Mouse (Mus musculus) liver, embryonic 14.5 days (tissue): ENCODE measurements at regions not wholly inside any gene's neighbourhood (a gene's known extent, or its start where the extent isn't known, plus 50 kb on each side); places are given as distances from the start of the nearest gene placed in this dataset.

Experiments
- ATAC-seq: fragments of 200-750 bp; cut with Nextera tagmentation; 2 replicates; pipeline ENCODE4 v1.8.0; 2017; ENCODE audit warnings: moderate number of reproducible peaks, mild to moderate bottlenecking, moderate library complexity; ENCODE audit not compliant: insufficient read depth
- DNase-seq, 3 experiments: peaks; one replicate each; pipeline ENCODE4 v3.0.0-alpha.2; 2012 to 2013; ENCODE audit warnings: low read depth in 3 of 3, low spot score in 3 of 3
- H3K27ac ChIP-seq: fragments of 300-500 bp; sonication (generic); 2 replicates; pipeline ENCODE4 v1.5.1; 2014; ENCODE audit warnings: moderate library complexity, mild to moderate bottlenecking, control low read depth, inconsistent platforms
- H3K27me3 ChIP-seq: fragments of 300-500 bp; sonication (generic); 2 replicates; pipeline ENCODE4 v1.6.1; 2014; ENCODE audit warnings: mild to moderate bottlenecking, low read length, moderate library complexity; ENCODE audit not compliant: control insufficient read depth, insufficient read depth
- H3K36me3 ChIP-seq: fragments of 300-500 bp; sonication (generic); replicated peaks from 2 replicates; pipeline ENCODE4 v1.6.1; 2014; ENCODE audit warnings: low read depth; ENCODE audit not compliant: control insufficient read depth, insufficient read depth
- H3K4me1 ChIP-seq, 2 experiments: fragments of 200-500 bp in 1 of 2; fragments of 300-500 bp in 1 of 2; sonication (generic) in 1 of 2; replicated peaks; 2 replicates each; pipeline ENCODE4 v1.6.1; 2012 to 2014; ENCODE audit warnings: antibody characterized with exemption in 1 of 2, inconsistent platforms in 1 of 2, low read length in 1 of 2; ENCODE audit not compliant: control insufficient read depth in 2 of 2, insufficient read depth in 2 of 2
- H3K4me2 ChIP-seq: fragments of 300-500 bp; sonication (generic); 2 replicates; pipeline ENCODE4 v1.6.1; 2014; ENCODE audit warnings: low read depth, mild to moderate bottlenecking, control low read depth, moderate library complexity
- H3K4me3 ChIP-seq, 2 experiments: fragments of 200-500 bp in 1 of 2; fragments of 300-500 bp in 1 of 2; sonication (generic) in 1 of 2; 2 replicates each; pipeline ENCODE4 v1.5.1; 2012 to 2014; ENCODE audit warnings: low read depth in 2 of 2, low read length in 2 of 2, mild to moderate bottlenecking in 2 of 2, control low read depth in 1 of 2, inconsistent platforms in 1 of 2, moderate library complexity in 1 of 2; ENCODE audit not compliant: insufficient read depth in 1 of 2
- H3K9ac ChIP-seq: fragments of 300-500 bp; sonication (generic); replicated peaks from 2 replicates; pipeline ENCODE4 v1.6.1; 2014; ENCODE audit warnings: mild to moderate bottlenecking, control low read depth, moderate library complexity
- H3K9me3 ChIP-seq: fragments of 300-500 bp; sonication (generic); 2 replicates; pipeline ENCODE4 v1.6.1; 2016; ENCODE audit warnings: low read length, mixed read lengths; ENCODE audit not compliant: control insufficient read depth
- CTCF ChIP-seq: IDR thresholded peaks from 2 replicates; pipeline ENCODE4 v1.5.1; 2016; ENCODE audit warnings: antibody characterized with exemption, low read depth, control low read depth
- EP300 ChIP-seq: IDR thresholded peaks from 2 replicates; pipeline ENCODE4 v1.6.1; 2016; ENCODE audit warnings: antibody characterized with exemption, low read depth
- WGBS: fragments of 180-500 bp; shearing (Covaris S2); extraction: QIAGEN DNeasy Blood & Tissue Kit; methylation state at CpG from one replicate; pipeline ENCODE4 v1.1.7; 2014; ENCODE audit not compliant: insufficient replicate concordance; 5-methylcytosine and 5-hydroxymethylcytosine counted together

DNA sequence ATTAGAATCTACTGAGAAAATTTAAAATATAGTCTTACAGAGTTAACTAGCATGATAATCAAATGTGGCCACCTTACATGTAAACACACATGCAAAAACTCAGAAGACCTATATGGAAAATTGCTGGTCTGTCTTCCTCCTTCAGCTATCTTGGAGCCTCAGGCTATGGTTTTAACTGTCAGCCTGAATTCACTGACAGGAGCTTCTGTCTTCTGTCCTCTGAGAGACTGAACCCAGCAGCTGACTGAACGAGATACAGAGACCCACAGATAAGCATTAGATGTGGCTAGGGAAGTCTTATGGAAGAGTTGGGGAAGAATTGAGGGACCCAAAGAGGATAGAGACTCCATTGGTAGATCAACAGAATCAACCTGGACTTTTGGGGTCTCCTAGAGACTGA is 360.0 kb upstream of the Meox2 start:
- Histone ChIP-seq H3K4me2 (no peak overlapping the region), H3K27me3 (no peaks in the 10 kb centered on the region), H3K9me3 (no peaks in the 10 kb centered on the region), H3K36me3 (no peaks in the 10 kb centered on the region), H3K4me3 (no peak overlapping the region), H3K27ac (no peak overlapping the region), H3K9ac (no peak overlapping the region), H3K4me1 (no peaks in the 10 kb centered on the region)
- peak in 1 of 3 experiments; percentile 5 for DNase-seq
- TF ChIP-seq CTCF (no peak), EP300 (peak; percentile 47)
- 14% methylated on average over 1 of the region's 1 CpGs for WGBS
- no peak for ATAC-seq

DNA sequence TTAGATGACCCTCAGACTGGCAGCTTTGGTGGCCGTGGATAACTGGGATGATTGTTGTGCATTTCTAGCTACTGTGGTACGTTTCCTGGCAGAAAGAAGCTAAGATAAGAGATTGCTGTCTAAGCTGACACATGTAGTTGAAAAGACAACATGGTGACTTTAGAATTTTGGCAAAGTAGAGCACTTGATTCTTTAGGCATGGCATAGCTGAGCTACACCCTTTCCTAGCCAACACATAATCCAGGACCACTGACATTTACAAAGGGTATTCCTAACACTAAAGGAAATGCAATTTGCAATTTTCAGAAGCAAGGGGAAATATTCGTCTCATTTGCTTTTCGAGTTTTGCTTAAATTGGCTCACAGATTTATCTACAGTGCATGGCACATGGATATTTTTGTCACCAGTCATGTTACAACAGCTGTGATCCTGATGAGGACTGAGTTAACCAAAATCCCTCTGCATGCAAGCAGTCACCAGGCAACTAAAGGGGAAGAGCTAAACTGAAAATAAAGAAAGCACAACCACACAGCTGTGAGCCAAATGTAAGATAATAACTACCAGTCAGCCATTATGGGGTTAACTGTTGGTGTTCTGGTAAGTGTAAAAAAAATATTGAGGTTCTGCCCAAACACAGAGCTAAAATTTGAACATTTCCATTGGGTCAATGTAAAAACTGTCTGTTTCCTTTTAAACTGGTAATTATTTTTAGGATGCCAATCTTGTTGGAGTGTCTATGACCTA is 342.9 kb upstream of the Meox2 start:
- H3K9me3 ChIP-seq = no peaks in the 10 kb centered on the region
- no peak overlapping the region for H3K4me2 ChIP-seq
- WGBS = 43% methylated on average over 4 of the region's 4 CpGs
- no peaks in the 10 kb centered on the region for H3K36me3 ChIP-seq
- ATAC-seq = no peak
- no peak overlapping the region for H3K4me3 ChIP-seq
- H3K9ac ChIP-seq = no peak overlapping the region
- H3K4me1 ChIP-seq = no peaks in the 10 kb centered on the region
- H3K27me3 ChIP-seq = no peaks in the 10 kb centered on the region
- no peak overlapping the region for H3K27ac ChIP-seq
- no peak for TF ChIP-seq CTCF
- TF ChIP-seq EP300 = no peak
- DNase-seq = no peak

DNA sequence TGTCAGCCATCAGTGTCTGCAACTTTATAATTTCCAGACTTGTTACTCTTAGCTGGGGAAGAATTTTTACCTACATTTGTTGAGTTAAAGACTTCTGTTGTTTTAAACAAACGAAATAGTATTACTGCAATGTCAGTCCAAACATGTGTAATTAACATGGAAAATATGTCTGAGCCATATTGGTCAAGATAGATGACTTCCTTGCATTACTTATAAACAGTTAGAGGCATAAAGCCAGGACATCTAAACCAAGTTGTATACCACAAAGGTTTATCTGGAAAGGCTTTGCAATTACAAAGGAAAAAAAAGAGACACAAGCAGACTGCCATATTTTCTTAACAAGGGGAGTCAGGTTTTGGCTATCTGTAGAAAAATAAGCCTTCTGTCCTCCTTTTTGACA is 342.2 kb upstream of the Meox2 start:
- DNase-seq (no peak), ATAC-seq (no peak)
- H3K9ac ChIP-seq = no peak overlapping the region
- no peak overlapping the region for H3K4me3 ChIP-seq
- H3K4me2 ChIP-seq = no peak overlapping the region
- H3K27ac ChIP-seq = no peak overlapping the region
- WGBS = 21% methylated on average over 1 of the region's 1 CpGs
- H3K27me3 ChIP-seq = no peaks in the 10 kb centered on the region
- H3K9me3 ChIP-seq = no peaks in the 10 kb centered on the region
- H3K4me1 ChIP-seq = no peaks in the 10 kb centered on the region
- no peaks in the 10 kb centered on the region for H3K36me3 ChIP-seq
- TF ChIP-seq CTCF (no peak), EP300 (no peak)

DNA sequence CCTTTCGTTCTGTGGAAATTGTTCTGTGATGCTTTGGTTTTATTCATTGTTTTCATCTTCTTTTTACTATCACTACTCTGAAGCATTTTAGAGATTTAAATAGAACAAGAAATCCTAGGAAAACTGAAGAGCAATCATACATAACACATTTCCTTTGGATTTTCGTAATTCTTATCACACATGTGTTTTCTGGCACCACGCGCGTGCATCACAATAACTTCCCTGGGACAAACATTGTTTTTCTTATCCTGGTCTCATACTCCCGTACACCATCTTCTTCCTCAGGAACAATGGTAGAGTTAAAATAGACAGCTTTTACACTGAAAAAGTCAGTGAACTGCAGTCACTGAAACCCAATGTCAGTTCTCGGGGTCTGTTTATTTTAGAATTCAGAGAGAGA is 327.6 kb upstream of the Meox2 start:
- no peak overlapping the region for H3K9ac ChIP-seq
- no peaks in the 10 kb centered on the region for H3K36me3 ChIP-seq
- no peak for DNase-seq
- WGBS = 69% methylated on average over 7 of the region's 7 CpGs
- TF ChIP-seq CTCF = no peak
- no peak for TF ChIP-seq EP300
- no peak overlapping the region for H3K27ac ChIP-seq
- H3K27me3 ChIP-seq = no peaks in the 10 kb centered on the region
- H3K4me2 ChIP-seq = no peak overlapping the region
- ATAC-seq = no peak
- H3K4me1 ChIP-seq = no peaks in the 10 kb centered on the region
- H3K9me3 ChIP-seq = no peaks in the 10 kb centered on the region
- H3K4me3 ChIP-seq = no peak overlapping the region

DNA sequence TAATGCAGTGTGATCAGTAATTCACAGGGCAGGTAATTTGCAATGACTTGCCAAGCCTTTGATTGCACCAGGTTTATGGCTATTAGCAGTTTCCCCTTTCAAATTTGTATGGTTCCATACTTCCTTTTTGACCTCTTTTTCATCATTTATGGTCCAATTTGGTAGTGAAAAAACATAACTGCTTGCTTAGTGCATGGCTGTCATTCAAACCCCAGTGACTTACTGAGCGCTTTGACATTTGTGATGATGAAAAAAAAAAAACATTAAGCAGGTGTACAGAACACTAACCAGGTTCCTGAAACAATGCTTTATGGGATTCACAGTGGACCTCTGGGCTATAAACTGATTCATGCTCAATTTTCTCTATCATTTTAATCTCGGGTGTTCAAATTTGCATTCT is 317.5 kb upstream of the Meox2 start:
- TF ChIP-seq EP300 = no peak
- TF ChIP-seq CTCF = no peak
- 57% methylated on average over 2 of the region's 2 CpGs for WGBS
- H3K4me3 ChIP-seq = no peak overlapping the region
- DNase-seq = no peak
- H3K4me2 ChIP-seq = no peak overlapping the region
- ATAC-seq = no peak
- H3K27me3 ChIP-seq = no peaks in the 10 kb centered on the region
- no peak overlapping the region for H3K9ac ChIP-seq
- H3K36me3 ChIP-seq = no peaks in the 10 kb centered on the region
- H3K27ac ChIP-seq = no peak overlapping the region
- no peaks in the 10 kb centered on the region for H3K4me1 ChIP-seq
- no peaks in the 10 kb centered on the region for H3K9me3 ChIP-seq
